Mouse (Mus musculus): Measurements from ENCODE around the gene Myl3. TPM values are rescaled to one million over a fixed set of nuclear protein-coding genes. Genes with fewer than 3 reads are reported as not detected.

The Myl3 gene
- 0.39 and 5.7 TPM in 2 replicates for polyA plus RNA-seq (2012; rRNA removed)

GRCm38 (mm10) chr9:110741711-110742294 is at the start of gene Myl3:
TSS of gene Myl3 (plus strand) at chr9:110741861.

GRCm38 (mm10) chr9:110746961-110747360 is 5.3 kb downstream of the Myl3 start, which contains the start of gene Pth1r:
TSS of gene Pth1r (minus strand) at chr9:110747145.

GRCm38 (mm10) chr9:110797866-110798265 is 56.2 kb downstream of the Myl3 start, which contains the start of gene Prss42:
TSS of gene Prss42 (plus strand) at chr9:110798166.

GRCm38 (mm10) chr9:110813789-110814188 is 72.1 kb downstream of the Myl3 start, which contains the start of gene Prss44:
TSS of gene Prss44 (plus strand) at chr9:110813994.

Other genes starting within 250 kb of the Myl3 start
- 90.3 and 92.1 TPM in 2 replicates for gene Setd2, start 209.3 kb upstream of the Myl3 start, polyA plus RNA-seq (2012; rRNA removed)
- gene Nradd, start 117.4 kb upstream of the Myl3 start, polyA plus RNA-seq (2012; rRNA removed): 27.8 and 30.0 TPM in 2 replicates
- gene Nbeal2, start 87.7 kb upstream of the Myl3 start, polyA plus RNA-seq (2012; rRNA removed): 10.3 and 11.3 TPM in 2 replicates
- 101 and 103 TPM in 2 replicates for gene Ccdc12, start 85.4 kb upstream of the Myl3 start, polyA plus RNA-seq (2012; rRNA removed)
- gene Pth1r, start 5.3 kb downstream of the Myl3 start, polyA plus RNA-seq (2012; rRNA removed): 17.1 and 36.9 TPM in 2 replicates
- gene Prss42, start 56.3 kb downstream of the Myl3 start, polyA plus RNA-seq (2012; rRNA removed): not detected in 2 replicates
- not detected in 2 replicates for gene Prss44, start 72.1 kb downstream of the Myl3 start, polyA plus RNA-seq (2012; rRNA removed)
- not detected in 2 replicates for gene Prss43, start 84.8 kb downstream of the Myl3 start, polyA plus RNA-seq (2012; rRNA removed)
- 0.09 and 0.11 TPM in 2 replicates for gene Prss45, start 92.7 kb downstream of the Myl3 start, polyA plus RNA-seq (2012; rRNA removed)
- gene Prss46, start 102.6 kb downstream of the Myl3 start, polyA plus RNA-seq (2012; rRNA removed): 0.04 TPM in 1 of 2 replicates, not detected in the other
- 0.06 and 0.12 TPM in 2 replicates for gene Prss50, start 116.1 kb downstream of the Myl3 start, polyA plus RNA-seq (2012; rRNA removed)
- gene Als2cl, start 138.0 kb downstream of the Myl3 start, polyA plus RNA-seq (2012; rRNA removed): 2.9 and 3.0 TPM in 2 replicates
- 0.77 and 1.0 TPM in 2 replicates for gene Tmie, start 138.3 kb downstream of the Myl3 start, polyA plus RNA-seq (2012; rRNA removed)
- not detected in 2 replicates for gene Fam240a, start 175.0 kb downstream of the Myl3 start, polyA plus RNA-seq (2012; rRNA removed)
- gene Tdgf1, start 204.3 kb downstream of the Myl3 start, polyA plus RNA-seq (2012; rRNA removed): 0.12 and 0.35 TPM in 2 replicates
- gene Lrrc2, start 209.7 kb downstream of the Myl3 start, polyA plus RNA-seq (2012; rRNA removed): 0.15 and 0.23 TPM in 2 replicates
- gene Rtp3, start 248.7 kb downstream of the Myl3 start, polyA plus RNA-seq (2012; rRNA removed): 0.17 TPM in 1 of 2 replicates, not detected in the other

Measured in central nervous system, embryonic 14 days (tissue).